Mouse (Mus musculus) neural tube, embryonic 10.5 days (tissue): ENCODE results near the gene Hba-x.
"Not testable (repeated sequence)": the region's sequence is repeated elsewhere in the genome, so short reads cannot be mapped to it uniquely, and the experiment has no call there.

Source experiments
- DNase-seq: peaks from one replicate; pipeline ENCODE4 v3.0.0-alpha.2; 2017; ENCODE audit warnings: low spot score; ENCODE audit errors: extremely low spot score

The Hba-x gene

DNA sequence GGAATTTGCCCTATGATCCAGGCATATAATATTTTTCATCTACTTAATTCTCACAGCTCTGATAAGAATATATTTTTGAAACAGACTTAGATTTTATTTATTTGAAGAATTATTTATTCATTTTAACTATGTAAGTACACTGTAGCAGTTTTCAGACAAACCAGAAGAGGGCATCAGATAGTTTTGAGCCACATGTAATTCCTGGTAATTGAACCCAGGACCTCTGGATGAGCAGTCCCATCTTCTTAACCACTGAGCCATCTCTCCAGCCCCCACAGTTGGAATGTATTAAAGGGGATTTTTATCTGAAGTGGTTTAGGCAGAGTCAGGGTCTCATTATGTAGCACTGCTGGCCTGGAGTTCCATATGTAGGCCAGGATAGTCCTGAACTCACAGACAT, 9.7 kb downstream of the Hba-x start:
- not testable (repeated sequence) for DNase-seq

DNA sequence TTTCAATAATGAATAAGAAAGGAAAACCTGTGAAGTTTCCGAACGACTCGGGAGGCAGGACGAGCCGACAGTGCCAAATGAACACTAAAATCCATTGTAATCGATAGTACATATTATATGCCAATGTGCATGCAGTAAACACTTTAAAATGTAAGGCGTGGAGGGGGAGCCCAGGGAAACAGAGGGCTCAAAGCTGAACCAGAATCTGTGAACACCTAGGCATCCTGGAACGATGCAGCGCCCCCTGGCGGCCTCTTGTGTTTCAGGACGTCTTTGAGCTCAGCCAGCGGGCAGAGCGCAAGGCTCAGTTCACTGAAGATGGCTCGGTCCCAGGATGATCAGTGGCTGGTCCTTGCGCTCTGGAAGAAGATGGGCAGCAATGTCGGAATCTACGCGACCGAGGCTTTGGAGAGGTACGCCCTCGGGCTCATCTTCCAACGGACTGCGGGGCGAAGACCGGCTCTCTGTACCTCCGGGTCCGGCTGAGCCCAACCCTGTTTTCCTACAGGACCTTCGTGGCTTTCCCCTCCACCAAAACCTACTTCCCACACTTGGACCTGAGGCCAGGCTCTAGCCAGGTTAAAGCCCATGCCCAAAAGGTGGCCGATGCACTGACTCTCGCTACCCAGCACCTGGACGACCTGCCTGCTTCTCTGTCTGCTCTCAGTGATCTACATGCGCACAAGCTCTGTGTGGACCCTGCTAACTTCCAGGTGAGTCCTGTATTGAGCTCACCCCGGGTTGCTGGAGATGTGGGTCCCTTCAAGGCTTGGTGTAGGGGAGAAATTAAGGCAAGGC, 10.7 kb downstream of the Hba-x start, which contains the start of gene Hbq1b:
TSS of gene Hbq1b (plus strand) at position 271 of the 798 bp plus-strand sequence.
- peak; percentile 69 for DNase-seq

DNA sequence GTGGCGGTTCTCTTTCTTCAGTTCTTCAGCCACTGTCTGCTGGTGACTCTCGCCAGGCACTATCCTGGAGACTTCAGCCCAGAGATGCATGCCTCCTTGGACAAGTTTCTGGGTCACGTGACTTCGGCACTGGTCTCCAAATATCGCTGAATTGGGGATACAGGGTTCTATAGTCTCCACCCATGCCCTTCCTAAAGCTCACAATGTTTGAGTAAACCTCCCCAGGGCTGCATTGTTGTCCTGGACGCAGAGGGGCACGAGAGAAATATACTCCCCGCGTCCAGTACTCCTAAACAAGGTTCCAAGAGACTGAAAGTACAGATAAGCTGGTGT, 11.3 kb downstream of the Hba-x start:
- DNase-seq = no peak

DNA sequence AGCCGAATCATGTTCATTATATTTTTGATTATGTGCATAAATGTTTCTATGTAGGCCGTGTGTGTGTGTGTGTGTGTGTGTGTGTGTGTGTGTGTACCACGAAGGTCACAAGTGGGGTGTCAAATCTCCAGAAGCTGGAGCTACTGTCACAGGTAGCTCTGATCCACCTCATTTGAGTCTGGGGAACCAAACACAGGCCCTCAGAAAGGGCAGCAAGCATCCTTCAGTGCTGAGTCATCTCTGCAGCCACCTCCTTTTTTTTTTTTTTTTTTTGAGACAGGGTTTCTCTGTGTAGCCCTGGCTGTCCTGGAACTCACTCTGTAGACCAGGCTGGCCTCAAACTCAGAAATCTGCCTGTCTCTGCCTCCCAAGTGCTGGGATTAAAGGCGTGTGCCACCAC, 16.6 kb downstream of the Hba-x start:
- DNase-seq = not testable (repeated sequence)

DNA sequence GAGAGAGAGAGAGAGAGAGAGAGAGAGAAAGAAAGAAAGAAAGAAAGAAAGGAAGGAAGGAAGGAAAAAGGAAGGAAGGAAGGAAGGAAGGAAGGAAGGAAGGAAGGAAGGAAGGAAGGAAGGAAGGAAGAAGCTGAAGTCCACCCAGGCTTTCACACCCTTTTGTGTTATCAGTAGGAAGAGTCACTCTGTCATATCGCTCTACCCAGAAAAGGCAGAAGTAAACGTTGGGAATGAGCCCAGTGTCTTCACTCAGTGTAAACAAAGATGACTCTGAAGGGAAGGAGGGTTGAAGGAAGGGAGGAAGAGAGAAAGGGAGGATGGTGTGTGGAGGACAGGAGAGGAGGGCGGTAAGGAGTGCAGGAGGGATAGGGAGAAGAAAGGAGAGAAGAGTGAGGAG, 17.3 kb downstream of the Hba-x start:
- not testable (repeated sequence) for DNase-seq

DNA sequence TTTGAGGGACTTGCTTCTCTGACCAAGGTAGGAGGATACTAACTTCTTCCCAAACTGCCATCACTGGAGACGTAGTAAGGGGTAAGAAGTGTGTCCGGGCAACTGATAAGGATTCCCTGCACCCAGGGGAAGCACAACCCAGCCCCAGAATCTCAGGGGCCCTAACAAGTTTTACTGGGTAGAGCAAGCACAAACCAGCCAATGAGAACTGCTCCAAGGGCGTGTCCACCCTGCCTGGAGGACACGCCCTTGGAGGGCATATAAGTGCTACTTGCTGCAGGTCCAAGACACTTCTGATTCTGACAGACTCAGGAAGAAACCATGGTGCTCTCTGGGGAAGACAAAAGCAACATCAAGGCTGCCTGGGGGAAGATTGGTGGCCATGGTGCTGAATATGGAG, 20.0 kb downstream of the Hba-x start, which contains the start of gene Hba-a2:
TSS of gene Hba-a2 (plus strand) at position 287 of the 400 bp plus-strand sequence.
- DNase-seq = not testable (repeated sequence)

DNA sequence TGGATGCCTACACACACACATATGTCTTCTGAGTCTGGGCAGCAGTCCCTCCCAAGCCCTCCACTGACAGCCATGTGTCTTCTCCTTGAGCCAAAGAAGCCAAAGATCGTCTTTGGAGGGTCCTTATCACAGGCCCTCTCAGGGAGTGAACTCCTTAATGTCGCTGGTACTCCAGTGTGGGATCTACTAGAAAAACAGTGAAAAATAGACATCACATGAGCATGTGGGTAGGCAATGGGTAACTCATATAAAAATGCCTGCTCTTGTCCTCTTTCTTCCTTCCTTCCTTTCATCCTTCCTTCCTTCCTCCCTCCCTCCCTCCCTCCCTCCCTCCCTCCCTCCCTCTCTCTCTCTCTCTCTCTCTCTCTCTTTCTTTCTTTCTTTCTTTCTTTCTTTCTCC, 21.2 kb downstream of the Hba-x start:
- not testable (repeated sequence) for DNase-seq

- no peak for DNase-seq
These were observed 21.8 kb downstream of the Hba-x start for GRCm38 (mm10) chr11:32297866-32298531.

DNA sequence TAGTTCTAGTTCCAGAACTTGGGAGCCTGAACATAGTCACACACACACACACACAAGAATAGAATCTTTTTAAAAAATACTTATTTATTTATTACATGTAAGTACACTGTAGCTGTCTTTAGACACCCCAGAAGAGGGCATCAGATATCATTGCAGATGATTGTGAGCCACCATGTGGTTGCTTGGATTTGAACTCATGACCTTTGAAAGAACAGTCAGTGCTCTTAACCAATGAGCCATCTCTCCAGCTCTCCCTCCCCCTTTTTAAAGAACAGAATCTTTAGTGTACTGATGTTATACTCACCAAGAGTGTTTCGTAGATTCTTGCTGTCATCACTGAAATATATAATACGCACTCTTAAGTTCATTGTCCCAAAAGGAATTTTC, 22.3 kb downstream of the Hba-x start:
- DNase-seq = no peak

- peak; percentile 65 for DNase-seq
These were observed 23.7 kb downstream of the Hba-x start, which contains the start of gene Hbq1a for GRCm38 (mm10) chr11:32299865-32300264. Gene Hbq1a, plus strand, starts transcription at chr11:32300069.

GRCm38 (mm10) chr11:32300279-32301267, 24.4 kb downstream of the Hba-x start:
- no peak for DNase-seq

GRCm38 (mm10) chr11:32301506-32301905, 25.3 kb downstream of the Hba-x start:
- DNase-seq = no peak

- no peak for DNase-seq
These were observed 26.7 kb downstream of the Hba-x start for GRCm38 (mm10) chr11:32302824-32303419.

GRCm38 (mm10) chr11:32303455-32303854, 27.3 kb downstream of the Hba-x start:
- no peak for DNase-seq

- no peak for DNase-seq
These were observed 30.8 kb downstream of the Hba-x start for GRCm38 (mm10) chr11:32307006-32307405.

- no peak for DNase-seq
These were observed 33.2 kb downstream of the Hba-x start for GRCm38 (mm10) chr11:32309446-32309845.

GRCm38 (mm10) chr11:32309928-32310327, 33.7 kb downstream of the Hba-x start:
- no peak for DNase-seq

GRCm38 (mm10) chr11:32316009-32316408, 39.8 kb downstream of the Hba-x start:
- no peak for DNase-seq

GRCm38 (mm10) chr11:32320507-32321195, 44.5 kb downstream of the Hba-x start:
- no peak for DNase-seq

GRCm38 (mm10) chr11:32321196-32321565, 45.0 kb downstream of the Hba-x start:
- peak; percentile 49 for DNase-seq
